Mouse (Mus musculus) stomach, embryonic 16.5 days (tissue): Measurements from ENCODE around the gene Ptpn3. TPM values are rescaled to one million over a fixed set of nuclear protein-coding genes. Genes with fewer than 3 reads are reported as not detected.

ENCODE experiments used
- ATAC-seq: fragments of 200-750 bp; cut with Nextera tagmentation; 2 replicates; pipeline ENCODE4 v1.8.0; 2017; ENCODE audit warnings: moderate number of reproducible peaks, moderate TSS enrichment; ENCODE audit not compliant: insufficient read depth, low FRiP score
- H3K27ac ChIP-seq: fragments of 300-500 bp; sonication (generic); 2 replicates; pipeline ENCODE4 v1.5.1; 2014; ENCODE audit warnings: low read length
- H3K27me3 ChIP-seq: fragments of 300-500 bp; sonication (generic); 2 replicates; pipeline ENCODE4 v1.6.1; 2014; ENCODE audit warnings: low read length, control low read depth, mixed read lengths; ENCODE audit not compliant: control insufficient read depth, insufficient read depth
- H3K36me3 ChIP-seq: fragments of 300-500 bp; sonication (generic); 2 replicates; pipeline ENCODE4 v1.6.1; 2014; ENCODE audit warnings: low read length; ENCODE audit not compliant: control insufficient read depth, insufficient read depth
- H3K4me1 ChIP-seq: fragments of 300-500 bp; sonication (generic); 2 replicates; pipeline ENCODE4 v1.6.1; 2014; ENCODE audit warnings: low read length, control low read depth, mixed read lengths; ENCODE audit not compliant: control insufficient read depth, insufficient read depth
- H3K4me2 ChIP-seq: fragments of 300-500 bp; sonication (generic); 2 replicates; pipeline ENCODE4 v1.6.1; 2014; ENCODE audit warnings: low read depth, low read length, mixed read lengths
- H3K4me3 ChIP-seq: fragments of 300-500 bp; sonication (generic); replicated peaks from 2 replicates; pipeline ENCODE4 v1.5.1; 2014; ENCODE audit warnings: mild to moderate bottlenecking, low read length
- H3K9ac ChIP-seq: fragments of 300-500 bp; sonication (generic); 2 replicates; pipeline ENCODE4 v1.6.1; 2014; ENCODE audit warnings: low read length
- H3K9me3 ChIP-seq: fragments of 300-500 bp; sonication (generic); replicated peaks from 2 replicates; pipeline ENCODE4 v1.6.1; 2016; ENCODE audit warnings: low read length, control low read depth; ENCODE audit not compliant: control insufficient read depth
- WGBS: fragments of 180-500 bp; shearing (Covaris S2); extraction: QIAGEN DNeasy Blood & Tissue Kit; methylation state at CpG from one replicate; pipeline ENCODE4 v1.1.7; 2014; 5-methylcytosine and 5-hydroxymethylcytosine counted together
- polyA plus RNA-seq: library from polyadenylated mRNA; unstranded; fragments of >200 nt; fragmentation: Nextera tagmentation; extraction: Ambion mirVana; gene quantifications from 2 replicates; pipeline ENCODE4 v1.2.1, GENCODE M21; 2015

Ptpn3 gene
- polyA plus RNA-seq: 7.1 and 7.7 TPM in 2 replicates

DNA sequence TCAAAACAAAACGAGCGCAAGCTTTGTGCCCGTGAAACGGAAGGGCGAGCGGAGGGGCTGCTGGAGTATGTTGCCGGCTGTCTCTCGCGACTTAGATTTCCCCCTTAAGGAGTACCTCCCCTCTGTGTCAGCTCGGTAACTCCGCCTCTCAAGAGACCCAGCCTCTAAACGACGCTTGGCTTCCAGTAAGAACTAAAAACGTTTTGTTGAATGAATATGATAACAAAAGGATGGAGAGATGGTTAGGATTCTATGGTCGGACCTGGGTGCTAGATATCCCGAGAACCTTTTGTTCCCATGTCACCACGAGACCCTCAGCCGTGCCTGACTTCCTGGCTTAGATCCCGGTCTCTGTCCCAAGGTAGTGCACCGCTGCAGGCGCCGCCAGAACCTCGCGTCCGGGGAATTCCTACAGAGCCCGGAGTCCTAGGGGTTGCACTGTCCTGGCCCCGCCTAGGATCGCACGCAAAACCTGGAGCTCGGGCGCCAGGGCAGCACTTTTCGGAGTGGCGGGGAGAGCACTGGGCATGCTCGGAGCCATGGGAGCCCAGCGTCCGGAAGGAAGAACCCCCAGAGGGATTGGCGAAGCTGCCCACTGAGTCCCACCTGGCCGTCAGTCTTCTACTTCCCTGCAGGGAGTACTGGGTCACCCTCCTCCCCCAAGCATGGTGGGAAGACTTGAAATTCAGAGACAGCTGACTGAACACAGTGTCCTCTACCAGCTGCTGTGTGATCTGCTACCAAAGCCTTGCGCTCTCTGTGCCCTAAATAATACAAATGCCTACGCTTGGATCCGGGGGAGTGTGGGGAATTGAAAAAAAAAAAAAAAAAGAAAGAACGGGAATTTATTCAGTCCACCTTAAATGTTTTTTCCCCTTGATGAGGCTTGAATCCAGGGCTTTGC lies at the start of gene Ptpn3:
Ptpn3 (minus strand) TSS at position 428 of the 904 bp plus-strand sequence.
- Histone ChIP-seq H3K4me1 (peaks cover 13% of the 10 kb centered on the region), H3K36me3 (no peaks in the 10 kb centered on the region), H3K9me3 (no peaks in the 10 kb centered on the region), H3K4me3 (peak within 1 kb of the TSS; percentile 83), H3K9ac (peak within 1 kb of the TSS; percentile 86), H3K27ac (peak within 1 kb of the TSS; percentile 87), H3K27me3 (peaks cover 5% of the 10 kb centered on the region; the same call in 1 of the 2 replicates), H3K4me2 (peak within 1 kb of the TSS; percentile 86)
- under 1% methylated on average over 42 of the region's 42 CpGs for WGBS
- peak; percentile 89 for ATAC-seq

- no peaks in the 10 kb centered on the region for H3K9me3 ChIP-seq
- no peaks in the 10 kb centered on the region for H3K4me1 ChIP-seq
- no peak overlapping the region for H3K4me2 ChIP-seq
- no peaks in the 10 kb centered on the region for H3K36me3 ChIP-seq
- WGBS: 94% methylated on average over 2 of the region's 2 CpGs
- no peak for ATAC-seq
- H3K27ac ChIP-seq: no peak overlapping the region
- H3K4me3 ChIP-seq: no peak overlapping the region
- no peak overlapping the region for H3K9ac ChIP-seq
- H3K27me3 ChIP-seq: no peaks in the 10 kb centered on the region
Observed at GRCm38 (mm10) chr4:57350541-57350940, 48.9 kb upstream of the Ptpn3 start.

DNA sequence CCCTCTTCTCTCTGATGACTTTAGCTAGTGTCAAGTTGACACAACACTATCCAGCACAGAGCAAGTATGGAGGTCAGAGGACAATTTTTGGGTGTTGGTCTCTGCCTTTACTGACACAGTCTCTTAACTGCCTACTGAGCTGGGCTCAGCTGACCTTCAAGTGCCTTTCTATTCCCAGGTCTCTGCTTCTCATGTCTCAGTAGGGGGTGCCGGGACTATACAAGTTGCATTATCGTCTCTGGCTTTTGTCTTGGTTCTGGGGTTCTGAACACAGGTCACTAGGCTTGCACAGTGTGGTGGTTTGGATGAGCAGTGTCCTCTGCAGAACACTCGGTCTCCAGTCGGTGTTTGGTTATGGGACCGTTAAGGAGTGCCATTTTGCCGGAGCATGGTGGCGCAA lies 42.4 kb upstream of the Ptpn3 start:
- H3K9me3 ChIP-seq: no peaks in the 10 kb centered on the region
- H3K36me3 ChIP-seq: no peaks in the 10 kb centered on the region
- H3K9ac ChIP-seq: no peak overlapping the region
- no peak overlapping the region for H3K27ac ChIP-seq
- no peak overlapping the region for H3K4me2 ChIP-seq
- no peak for ATAC-seq
- H3K27me3 ChIP-seq: no peaks in the 10 kb centered on the region
- H3K4me1 ChIP-seq: no peaks in the 10 kb centered on the region
- no peak overlapping the region for H3K4me3 ChIP-seq
- WGBS: 93% methylated on average over 7 of the region's 7 CpGs

GRCm38 (mm10) chr4:57338923-57339322 lies 37.3 kb upstream of the Ptpn3 start:
- H3K4me1 ChIP-seq: no peaks in the 10 kb centered on the region
- WGBS: 61% methylated on average over 17 of the region's 17 CpGs
- peak overlapping the region; percentile 83 for H3K27ac ChIP-seq
- ATAC-seq: peak; percentile 50; the same call in 1 of the 2 replicates
- peak overlapping the region; percentile 17 for H3K4me3 ChIP-seq
- H3K27me3 ChIP-seq: no peaks in the 10 kb centered on the region
- no peaks in the 10 kb centered on the region for H3K9me3 ChIP-seq
- H3K36me3 ChIP-seq: no peaks in the 10 kb centered on the region
- peak overlapping the region; percentile 18; the same call in 1 of the 2 replicates for H3K4me2 ChIP-seq
- H3K9ac ChIP-seq: peak overlapping the region; percentile 2; the same call in 1 of the 2 replicates

DNA sequence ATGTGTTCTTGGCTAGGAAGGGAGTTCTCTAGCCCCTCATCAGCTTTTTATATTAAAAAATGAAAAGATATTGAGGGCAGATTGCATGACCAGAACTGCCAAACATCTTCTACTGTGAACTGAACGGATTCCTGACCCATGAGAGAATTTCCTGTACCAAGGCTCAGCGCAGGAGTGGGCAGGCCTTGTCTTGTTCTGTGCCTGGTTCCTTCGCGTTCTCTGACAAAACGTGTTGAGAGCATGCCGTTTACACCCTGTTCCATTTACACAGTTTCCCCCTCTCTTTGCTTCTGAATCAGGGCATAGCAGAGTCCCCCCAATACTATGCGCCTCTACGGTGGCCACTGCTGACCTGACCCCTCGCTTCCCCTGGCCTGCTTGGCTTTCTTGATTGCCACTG lies 36.4 kb upstream of the Ptpn3 start:
- Histone ChIP-seq H3K27ac (peak overlapping the region; percentile 83), H3K4me2 (peak overlapping the region; percentile 18), H3K9ac (no peak overlapping the region; the same call in 1 of the 2 replicates), H3K36me3 (no peaks in the 10 kb centered on the region), H3K27me3 (no peaks in the 10 kb centered on the region), H3K9me3 (no peaks in the 10 kb centered on the region), H3K4me3 (no peak overlapping the region; the same call in 1 of the 2 replicates), H3K4me1 (no peaks in the 10 kb centered on the region)
- ATAC-seq: 0 out of 2 replicates have a peak, but pooled peaks have one; percentile 25
- 73% methylated on average over 9 of the region's 9 CpGs for WGBS

GRCm38 (mm10) chr4:57335000-57335666 lies 33.5 kb upstream of the Ptpn3 start:
- H3K4me3 ChIP-seq: no peak overlapping the region
- no peaks in the 10 kb centered on the region for H3K27me3 ChIP-seq
- no peak for ATAC-seq
- H3K9ac ChIP-seq: no peak overlapping the region
- 61% methylated on average over 9 of the region's 9 CpGs for WGBS
- H3K4me1 ChIP-seq: no peaks in the 10 kb centered on the region; the same call in 1 of the 2 replicates
- no peaks in the 10 kb centered on the region for H3K9me3 ChIP-seq
- H3K27ac ChIP-seq: no peak overlapping the region
- H3K36me3 ChIP-seq: no peaks in the 10 kb centered on the region
- no peak overlapping the region for H3K4me2 ChIP-seq

- Histone ChIP-seq H3K4me1 (no peaks in the 10 kb centered on the region; the same call in 1 of the 2 replicates), H3K9me3 (no peaks in the 10 kb centered on the region), H3K27me3 (no peaks in the 10 kb centered on the region), H3K4me2 (no peak overlapping the region), H3K36me3 (no peaks in the 10 kb centered on the region), H3K4me3 (no peak overlapping the region), H3K9ac (no peak overlapping the region), H3K27ac (no peak overlapping the region)
- WGBS: 64% methylated on average over 12 of the region's 12 CpGs
- no peak for ATAC-seq
Observed at GRCm38 (mm10) chr4:57333926-57334548, 32.4 kb upstream of the Ptpn3 start.

DNA sequence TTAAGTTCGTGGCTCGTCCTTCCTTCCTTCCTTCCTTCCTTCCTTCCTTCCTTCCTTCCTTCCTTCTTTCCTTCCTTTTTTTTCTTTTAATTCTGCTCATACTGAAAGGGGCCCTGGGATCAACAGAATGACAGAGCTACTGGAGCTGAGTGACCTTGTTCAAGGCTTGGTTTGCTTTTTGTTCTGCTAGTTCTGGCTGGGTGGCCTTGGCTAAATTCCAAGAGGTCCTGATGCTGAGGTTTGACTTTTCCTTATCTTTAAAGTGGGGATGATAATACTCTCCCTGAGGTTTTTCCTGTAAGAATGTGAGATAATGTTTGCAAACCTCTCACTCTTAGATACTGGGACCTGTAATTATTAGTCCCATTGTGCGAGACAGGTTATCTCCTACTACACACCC lies 30.9 kb upstream of the Ptpn3 start:
- H3K4me2 ChIP-seq: no peak overlapping the region
- no peak overlapping the region for H3K4me3 ChIP-seq
- no peak overlapping the region for H3K27ac ChIP-seq
- H3K27me3 ChIP-seq: no peaks in the 10 kb centered on the region
- H3K9me3 ChIP-seq: no peaks in the 10 kb centered on the region
- no peak for ATAC-seq
- WGBS: 66% methylated on average over 3 of the region's 3 CpGs
- no peak overlapping the region for H3K9ac ChIP-seq
- no peaks in the 10 kb centered on the region for H3K36me3 ChIP-seq
- H3K4me1 ChIP-seq: no peaks in the 10 kb centered on the region; the same call in 1 of the 2 replicates
